Mouse (Mus musculus) embryonic facial prominence, embryonic 11.5 days (tissue): ENCODE results near the gene Lnx2. TPM values are rescaled to one million over a fixed set of nuclear protein-coding genes. Genes with fewer than 3 reads are reported as not detected.

Experiments used
- ATAC-seq: fragments of 200-750 bp; cut with Nextera tagmentation; replicated peaks from 2 replicates; pipeline ENCODE4 v1.8.0; 2017; ENCODE audit warnings: low read depth; ENCODE audit not compliant: insufficient number of reproducible peaks, low FRiP score, low TSS enrichment
- DNase-seq: peaks from one replicate; pipeline ENCODE4 v3.0.0-alpha.2; 2015; ENCODE audit warnings: low spot score
- H3K27ac ChIP-seq: fragments of 300-500 bp; sonication (generic); replicated peaks from 2 replicates; pipeline ENCODE4 v1.5.1; 2014; ENCODE audit warnings: mild to moderate bottlenecking, low read depth, low read length, control low read depth
- H3K27me3 ChIP-seq: fragments of 300-500 bp; sonication (generic); 2 replicates; pipeline ENCODE4 v1.6.1; 2014; ENCODE audit warnings: mild to moderate bottlenecking, low read length, moderate library complexity, mixed read lengths; ENCODE audit not compliant: control insufficient read depth, insufficient read depth
- H3K36me3 ChIP-seq: fragments of 300-500 bp; sonication (generic); replicated peaks from 2 replicates; pipeline ENCODE4 v1.6.1; 2014; ENCODE audit warnings: low read depth, mild to moderate bottlenecking, low read length, moderate library complexity, mixed read lengths; ENCODE audit not compliant: control insufficient read depth, insufficient read depth
- H3K4me1 ChIP-seq: fragments of 300-500 bp; sonication (generic); 2 replicates; pipeline ENCODE4 v1.6.1; 2014; ENCODE audit warnings: low read length, mixed read lengths; ENCODE audit not compliant: control insufficient read depth, insufficient read depth
- H3K4me2 ChIP-seq: fragments of 300-500 bp; sonication (generic); 2 replicates; pipeline ENCODE4 v1.6.1; 2014; ENCODE audit warnings: low read depth, mild to moderate bottlenecking, control low read depth, low read length, moderate library complexity
- H3K4me3 ChIP-seq: fragments of 300-500 bp; sonication (generic); 2 replicates; pipeline ENCODE4 v1.5.1; 2014; ENCODE audit warnings: low read depth, low read length, control low read depth
- H3K9ac ChIP-seq: fragments of 300-500 bp; sonication (generic); replicated peaks from 2 replicates; pipeline ENCODE4 v1.6.1; 2014; ENCODE audit warnings: mild to moderate bottlenecking, control low read depth, low read length
- H3K9me3 ChIP-seq: fragments of 300-500 bp; sonication (generic); replicated peaks from 2 replicates; pipeline ENCODE4 v1.6.1; 2016; ENCODE audit warnings: mild to moderate bottlenecking, low read length, inconsistent platforms, mixed read lengths; ENCODE audit not compliant: control insufficient read depth
- WGBS: fragments of 180-500 bp; shearing (Covaris S2); extraction: QIAGEN DNeasy Blood & Tissue Kit; methylation state at CpG from one replicate; pipeline ENCODE4 v1.1.7; 2014; 5-methylcytosine and 5-hydroxymethylcytosine counted together
- polyA plus RNA-seq: library from polyadenylated mRNA; unstranded; fragments of >200 nt; fragmentation: Nextera tagmentation; extraction: Ambion mirVana; gene quantifications from 2 replicates; pipeline ENCODE4 v1.2.1, GENCODE M21; 2014

Gene Lnx2
- polyA plus RNA-seq, 1 experiment from 2014 or later = 11.3 TPM

DNA sequence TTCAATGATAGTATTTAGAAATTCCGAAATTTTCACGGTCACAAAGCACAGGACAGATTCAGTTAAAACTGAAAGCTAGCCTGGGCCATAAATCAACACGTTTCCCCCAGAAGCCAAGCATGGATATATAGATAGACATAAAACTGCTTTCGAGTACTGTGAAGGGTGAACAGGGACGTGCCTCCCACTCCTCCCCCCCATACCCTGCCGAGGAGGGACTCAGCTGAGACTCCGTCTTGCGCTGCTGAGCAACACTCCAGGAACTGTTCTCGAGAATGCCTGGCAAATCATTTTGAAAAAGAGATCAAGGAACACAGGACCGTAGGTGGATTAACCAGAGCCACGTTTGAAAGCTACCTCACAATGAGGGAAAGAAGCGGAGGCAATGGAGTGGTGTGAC, 42.1 kb downstream of the Lnx2 start:
- Histone ChIP-seq H3K9me3 (no peaks in the 10 kb centered on the region), H3K4me1 (no peaks in the 10 kb centered on the region; the same call in 1 of the 2 replicates), H3K4me2 (no peak overlapping the region), H3K4me3 (no peak overlapping the region), H3K27me3 (no peaks in the 10 kb centered on the region), H3K9ac (no peak overlapping the region), H3K36me3 (no peaks in the 10 kb centered on the region), H3K27ac (no peak overlapping the region)
- DNase-seq (no peak), ATAC-seq (no peak)
- WGBS = 78% methylated on average over 12 of the region's 12 CpGs

DNA sequence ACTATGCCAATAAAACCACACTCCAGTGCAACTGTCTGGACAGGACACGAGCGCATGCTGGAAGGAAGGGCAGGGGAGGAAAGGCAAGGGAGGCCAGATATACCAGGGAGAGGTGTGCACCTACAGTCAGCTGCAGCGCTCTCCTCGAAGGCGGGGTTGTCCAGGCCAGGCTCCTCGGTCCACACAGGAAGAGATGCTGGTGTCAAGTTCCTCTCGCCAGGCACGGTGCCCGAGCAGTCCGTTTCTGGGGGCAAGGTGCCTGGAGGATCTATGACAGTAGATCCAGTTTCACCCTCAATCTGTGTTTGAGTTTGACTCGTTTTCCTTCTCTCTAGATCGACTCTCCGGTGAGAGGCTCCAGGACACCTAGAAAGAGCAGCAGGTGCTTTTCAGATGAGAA, 43.2 kb downstream of the Lnx2 start:
- H3K9me3 ChIP-seq = no peaks in the 10 kb centered on the region
- no peak for DNase-seq
- no peak overlapping the region for H3K4me3 ChIP-seq
- no peak overlapping the region for H3K27ac ChIP-seq
- no peak overlapping the region for H3K9ac ChIP-seq
- no peak overlapping the region for H3K4me2 ChIP-seq
- H3K4me1 ChIP-seq = no peaks in the 10 kb centered on the region
- no peaks in the 10 kb centered on the region for H3K27me3 ChIP-seq
- no peaks in the 10 kb centered on the region for H3K36me3 ChIP-seq
- 86% methylated on average over 13 of the region's 13 CpGs for WGBS
- no peak for ATAC-seq

GRCm38 (mm10) chr5:147031281-147031680, 45.1 kb downstream of the Lnx2 start:
- Histone ChIP-seq H3K4me2 (no peak overlapping the region), H3K4me3 (no peak overlapping the region), H3K27me3 (no peaks in the 10 kb centered on the region), H3K4me1 (no peaks in the 10 kb centered on the region), H3K36me3 (no peaks in the 10 kb centered on the region), H3K9ac (no peak overlapping the region), H3K27ac (no peak overlapping the region), H3K9me3 (no peaks in the 10 kb centered on the region)
- DNase-seq (no peak), ATAC-seq (no peak)
- WGBS = 92% methylated on average over 14 of the region's 14 CpGs

- Histone ChIP-seq H3K4me1 (no peaks in the 10 kb centered on the region), H3K9me3 (no peaks in the 10 kb centered on the region), H3K27ac (no peak overlapping the region), H3K9ac (no peak overlapping the region), H3K36me3 (no peaks in the 10 kb centered on the region), H3K4me2 (no peak overlapping the region), H3K27me3 (no peaks in the 10 kb centered on the region), H3K4me3 (no peak overlapping the region)
- DNase-seq (no peak), ATAC-seq (no peak)
- 85% methylated on average over 24 of the region's 24 CpGs for WGBS
Measured at GRCm38 (mm10) chr5:147024331-147025034, 51.9 kb downstream of the Lnx2 start.

DNA sequence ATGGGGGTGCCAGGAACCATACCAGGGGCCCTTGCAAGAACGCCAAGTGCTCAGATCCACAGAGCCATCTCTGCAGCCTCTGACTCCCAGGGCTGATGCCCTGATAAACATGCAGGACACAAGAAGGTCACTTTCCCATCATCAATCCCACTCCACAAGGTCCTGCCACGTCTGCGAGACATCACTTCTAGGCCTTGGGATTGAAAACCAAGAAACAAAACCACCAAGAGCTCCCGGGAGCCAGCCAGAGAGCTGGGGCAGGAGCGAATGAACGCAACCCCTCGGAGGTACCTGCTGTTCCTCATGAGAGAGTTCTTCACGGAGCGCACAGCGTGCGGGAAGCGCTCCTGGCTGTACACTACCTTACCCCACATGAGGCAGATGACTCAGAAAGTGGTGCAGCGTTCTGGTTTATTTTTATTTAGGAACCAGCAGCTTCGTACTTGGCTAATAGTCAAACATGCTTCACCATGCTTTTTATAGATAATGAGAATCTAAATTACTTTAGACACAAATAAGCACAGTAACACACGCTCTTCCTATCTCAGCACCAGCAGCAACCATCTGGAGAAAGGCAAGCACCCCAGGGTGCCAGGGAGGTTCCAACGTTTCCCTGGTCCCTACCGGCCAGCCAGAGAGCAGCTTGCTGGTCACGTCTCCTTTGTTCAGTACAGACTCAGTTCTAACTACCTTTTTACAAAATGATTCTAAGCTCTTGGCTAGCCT, 53.0 kb downstream of the Lnx2 start:
- Histone ChIP-seq H3K36me3 (no peaks in the 10 kb centered on the region), H3K9me3 (no peaks in the 10 kb centered on the region), H3K4me2 (no peak overlapping the region), H3K4me3 (no peak overlapping the region), H3K9ac (no peak overlapping the region), H3K27me3 (no peaks in the 10 kb centered on the region), H3K27ac (no peak overlapping the region), H3K4me1 (no peaks in the 10 kb centered on the region)
- 90% methylated on average over 18 of the region's 18 CpGs for WGBS
- ATAC-seq = no peak
- DNase-seq = no peak

DNA sequence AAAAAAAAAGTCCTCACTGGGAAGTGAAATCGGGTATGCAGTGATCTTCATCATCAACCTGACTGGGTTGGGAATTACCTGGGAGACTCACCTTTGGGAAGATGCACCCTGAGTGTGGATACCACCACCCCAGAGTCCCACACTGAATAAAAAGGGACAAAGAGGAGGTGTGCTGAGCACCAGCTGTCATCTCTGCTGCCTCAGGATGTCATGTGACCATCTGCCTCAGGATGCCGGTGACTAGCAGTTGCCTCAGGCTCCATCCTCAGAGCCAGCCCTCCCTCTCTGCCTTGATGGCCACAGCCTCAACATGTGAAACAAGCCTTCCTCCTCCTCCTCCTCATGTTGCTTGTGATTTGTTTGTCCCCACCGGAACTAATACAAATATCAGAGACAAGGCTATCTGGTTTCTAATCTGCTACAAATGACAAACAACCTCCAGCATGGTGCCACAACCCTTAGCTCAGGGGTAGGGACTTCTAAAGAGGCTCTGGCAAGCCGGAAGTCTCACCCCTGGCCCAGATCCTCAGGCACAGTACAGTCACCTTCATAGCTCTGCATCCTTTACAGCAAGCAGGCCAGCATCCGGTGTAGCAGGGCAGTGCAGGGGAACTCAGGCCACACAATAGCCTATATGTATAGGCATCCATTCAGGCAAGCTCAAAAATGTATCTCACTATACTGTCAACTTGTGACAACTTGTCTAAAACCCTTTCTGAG, 54.7 kb downstream of the Lnx2 start:
- Histone ChIP-seq H3K4me1 (no peaks in the 10 kb centered on the region; the same call in 1 of the 2 replicates), H3K9me3 (no peaks in the 10 kb centered on the region), H3K4me3 (no peak overlapping the region), H3K27me3 (no peaks in the 10 kb centered on the region), H3K27ac (no peak overlapping the region), H3K36me3 (no peaks in the 10 kb centered on the region), H3K9ac (no peak overlapping the region), H3K4me2 (no peak overlapping the region)
- DNase-seq = no peak
- WGBS = 63% methylated on average over 5 of the region's 5 CpGs
- no peak for ATAC-seq

- no peak overlapping the region for H3K4me2 ChIP-seq
- DNase-seq (no peak), ATAC-seq (no peak)
- no peaks in the 10 kb centered on the region; the same call in 1 of the 2 replicates for H3K4me1 ChIP-seq
- H3K9me3 ChIP-seq = no peaks in the 10 kb centered on the region
- no peaks in the 10 kb centered on the region for H3K27me3 ChIP-seq
- no peaks in the 10 kb centered on the region for H3K36me3 ChIP-seq
- H3K9ac ChIP-seq = no peak overlapping the region
- no peak overlapping the region for H3K4me3 ChIP-seq
- WGBS = 93% methylated on average over 11 of the region's 11 CpGs
- H3K27ac ChIP-seq = no peak overlapping the region
Measured at GRCm38 (mm10) chr5:147020579-147020978, 55.8 kb downstream of the Lnx2 start.

DNA sequence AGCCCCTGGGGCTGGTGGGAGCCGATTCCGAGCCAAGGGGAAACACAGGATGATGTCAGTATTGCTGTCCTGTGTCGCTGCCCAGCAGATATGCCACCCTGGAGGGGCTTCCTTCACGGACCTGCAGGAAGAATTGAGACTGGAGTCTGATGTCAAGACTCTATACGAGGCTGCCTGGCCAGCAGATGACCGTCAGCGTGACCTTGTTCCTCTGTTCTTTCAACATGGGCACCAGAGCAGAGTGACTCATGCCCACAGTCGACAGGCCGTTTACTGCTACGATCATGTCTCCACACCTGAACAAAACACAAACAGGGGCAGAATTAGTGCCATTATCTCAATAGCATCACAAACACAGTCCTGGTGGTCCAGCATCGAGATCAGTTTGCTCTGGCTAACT, 57.6 kb downstream of the Lnx2 start:
- no peak for DNase-seq
- no peaks in the 10 kb centered on the region; the same call in 1 of the 2 replicates for H3K4me1 ChIP-seq

More for the DNA sequence above, 57.6 kb downstream of the Lnx2 start:
- no peak overlapping the region for H3K9ac ChIP-seq
- no peaks in the 10 kb centered on the region for H3K27me3 ChIP-seq
- no peak overlapping the region for H3K4me2 ChIP-seq
- H3K4me3 ChIP-seq = no peak overlapping the region
- H3K9me3 ChIP-seq = no peaks in the 10 kb centered on the region
- H3K27ac ChIP-seq = no peak overlapping the region
- no peaks in the 10 kb centered on the region for H3K36me3 ChIP-seq
- WGBS = 85% methylated on average over 11 of the region's 11 CpGs
- no peak for ATAC-seq
